Mouse (Mus musculus) MEL (cell line): ENCODE data around the gene Cgnl1. TPM values are rescaled to one million over a fixed set of nuclear protein-coding genes. Genes with fewer than 3 reads are reported as not detected.
A peak's percentile ranks its signal among the peaks of the same experiment; 100 is the strongest.

Experiments used
- DNase-seq: peaks from one replicate; pipeline ENCODE4 v3.0.0; 2011; ENCODE audit warnings: low read depth, low spot score
- H3K27ac ChIP-seq: 2 replicates; pipeline ENCODE4 v1.5.1; 2012; ENCODE audit warnings: low read depth, mild to moderate bottlenecking, control low read depth, low read length, moderate library complexity; ENCODE audit not compliant: control insufficient read depth
- H3K27me3 ChIP-seq, 2 experiments: fragments of 150-350 bp in 1 of 2; sonication (generic) in 1 of 2; 2 replicates each; pipeline ENCODE4 v1.6.1; 2012; ENCODE audit warnings: low read length in 2 of 2, mild to moderate bottlenecking in 2 of 2, improper control_type of control experiment in 1 of 2, moderate library complexity in 1 of 2; ENCODE audit not compliant: insufficient read depth in 2 of 2, control insufficient read depth in 1 of 2
- H3K36me3 ChIP-seq, 2 experiments: 2 replicates each; pipeline ENCODE4 v1.6.1; 2012 to 2014; ENCODE audit warnings: low read length in 2 of 2, improper control_type of control experiment in 1 of 2, inconsistent platforms in 1 of 2, mild to moderate bottlenecking in 1 of 2; ENCODE audit not compliant: insufficient read depth in 2 of 2, control insufficient read depth in 1 of 2
- H3K4me1 ChIP-seq, 2 experiments: fragments of 150-350 bp in 1 of 2; sonication (generic) in 1 of 2; 2 replicates each; pipeline ENCODE4 v1.6.1; 2012; ENCODE audit warnings: low read length in 2 of 2, improper control_type of control experiment in 1 of 2, mild to moderate bottlenecking in 1 of 2; ENCODE audit not compliant: insufficient read depth in 2 of 2, control insufficient read depth in 1 of 2
- H3K4me3 ChIP-seq, 2 experiments: fragments of 150-350 bp in 1 of 2; sonication (generic) in 1 of 2; 2 replicates each; pipeline ENCODE4 v1.5.1; 2012; ENCODE audit warnings: low read depth in 2 of 2, low read length in 2 of 2, mild to moderate bottlenecking in 2 of 2, moderate library complexity in 2 of 2, control low read depth in 1 of 2, improper control_type of control experiment in 1 of 2; ENCODE audit not compliant: control insufficient read depth in 1 of 2, insufficient read depth in 1 of 2
- H3K79me2 ChIP-seq: 2 replicates; pipeline ENCODE4 v1.6.1; 2012; ENCODE audit warnings: mild to moderate bottlenecking, low read length, moderate library complexity; ENCODE audit not compliant: control insufficient read depth, poor library complexity, insufficient read depth
- H3K9ac ChIP-seq: 2 replicates; pipeline ENCODE4 v1.6.1; 2012; ENCODE audit warnings: low read depth, mild to moderate bottlenecking, control low read depth, low read length, moderate library complexity; ENCODE audit not compliant: control insufficient read depth, poor library complexity, severe bottlenecking
- H3K9me3 ChIP-seq: fragments of 150-350 bp; sonication (generic); replicated peaks from 2 replicates; pipeline ENCODE4 v1.6.1; 2012; ENCODE audit warnings: mild to moderate bottlenecking, low read length, improper control_type of control experiment, moderate library complexity; ENCODE audit not compliant: insufficient read depth
- CTCF ChIP-seq, 3 experiments: IDR thresholded peaks in 2 of 3; conservative IDR thresholded peaks in 1 of 3; 2 replicates each; pipeline ENCODE4 v1.5.1; 2011 to 2012; ENCODE audit warnings: low read length in 3 of 3, low read depth in 2 of 3, mild to moderate bottlenecking in 2 of 3, improper control_type of control experiment in 1 of 3, inconsistent platforms in 1 of 3, mixed read lengths in 1 of 3, moderate library complexity in 1 of 3; ENCODE audit not compliant: control insufficient read depth in 1 of 3, insufficient read depth in 1 of 3, poor library complexity in 1 of 3, severe bottlenecking in 1 of 3
- E2F4 ChIP-seq: IDR thresholded peaks from 2 replicates; pipeline ENCODE4 v1.6.1; 2011; ENCODE audit warnings: low read depth, low read length, improper control_type of control experiment, borderline replicate concordance
- EP300 ChIP-seq, 2 experiments: IDR thresholded peaks; 2 replicates each; pipeline ENCODE4 v1.6.1; 2011; ENCODE audit warnings: improper control_type of control experiment in 2 of 2, low read length in 2 of 2, low read depth in 1 of 2, mild to moderate bottlenecking in 1 of 2
- ETS1 ChIP-seq: IDR thresholded peaks from 2 replicates; pipeline ENCODE4 v1.6.1; 2012; ENCODE audit warnings: low read depth, mild to moderate bottlenecking, inconsistent platforms, low read length, improper control_type of control experiment, moderate library complexity
- HCFC1 ChIP-seq: IDR thresholded peaks from 2 replicates; pipeline ENCODE4 v1.6.1; 2012; ENCODE audit warnings: low read depth, mild to moderate bottlenecking, inconsistent platforms, low read length, improper control_type of control experiment, moderate library complexity
- KAT2A ChIP-seq: conservative IDR thresholded peaks from 2 replicates; pipeline ENCODE4 v1.6.1; 2012; ENCODE audit warnings: low read depth, low read length, improper control_type of control experiment, inconsistent platforms
- MAFK ChIP-seq: IDR thresholded peaks from 2 replicates; pipeline ENCODE4 v1.6.1; 2011; ENCODE audit warnings: low read depth, mild to moderate bottlenecking, low read length, improper control_type of control experiment, borderline replicate concordance
- MAZ ChIP-seq: IDR thresholded peaks from 2 replicates; pipeline ENCODE4 v1.6.1; 2012; ENCODE audit warnings: low read depth, mild to moderate bottlenecking, inconsistent platforms, low read length, improper control_type of control experiment
- MYB ChIP-seq: IDR thresholded peaks from 2 replicates; pipeline ENCODE4 v1.6.1; 2011; ENCODE audit warnings: mild to moderate bottlenecking, low read depth, low read length, improper control_type of control experiment
- MYC ChIP-seq: IDR thresholded peaks from 2 replicates; pipeline ENCODE4 v1.6.1; 2011; ENCODE audit warnings: low read depth, mild to moderate bottlenecking, low read length, improper control_type of control experiment, moderate library complexity
- POLR2AphosphoS2 ChIP-seq: IDR thresholded peaks from 2 replicates; pipeline ENCODE4 v1.6.1; 2011; ENCODE audit warnings: low read length, improper control_type of control experiment
- RAD21 ChIP-seq: IDR thresholded peaks from 2 replicates; pipeline ENCODE4 v1.6.1; 2011; ENCODE audit warnings: mild to moderate bottlenecking, low read depth, low read length, improper control_type of control experiment
- SMC3 ChIP-seq: IDR thresholded peaks from 2 replicates; pipeline ENCODE4 v1.6.1; 2011; ENCODE audit warnings: low read depth, low read length, improper control_type of control experiment
- TAL1 ChIP-seq: IDR thresholded peaks from 2 replicates; pipeline ENCODE4 v1.6.1; 2012; ENCODE audit warnings: mild to moderate bottlenecking, inconsistent platforms, low read length, moderate library complexity, mixed read lengths
- TBP ChIP-seq: IDR thresholded peaks from 2 replicates; pipeline ENCODE4 v1.8.0; 2011; ENCODE audit warnings: low read depth, low read length, improper control_type of control experiment
- UBTF ChIP-seq: IDR thresholded peaks from 2 replicates; pipeline ENCODE4 v1.6.1; 2012; ENCODE audit warnings: low read depth, mild to moderate bottlenecking, inconsistent platforms, low read length, improper control_type of control experiment, moderate library complexity, borderline replicate concordance; ENCODE audit not compliant: insufficient read depth
- ZC3H11A ChIP-seq: IDR thresholded peaks from 2 replicates; pipeline ENCODE4 v1.6.1; 2012; ENCODE audit warnings: low read depth, mild to moderate bottlenecking, inconsistent platforms, low read length, improper control_type of control experiment
- ZKSCAN1 ChIP-seq: IDR thresholded peaks from 2 replicates; pipeline ENCODE4 v1.6.1; 2012; ENCODE audit warnings: low read depth, mild to moderate bottlenecking, inconsistent platforms, low read length, improper control_type of control experiment, moderate library complexity
- ZMIZ1 ChIP-seq: IDR thresholded peaks from 2 replicates; pipeline ENCODE4 v1.6.1; 2012; ENCODE audit warnings: low read depth, mild to moderate bottlenecking, inconsistent platforms, low read length, improper control_type of control experiment, moderate library complexity
- ZNF384 ChIP-seq: IDR thresholded peaks from 2 replicates; pipeline ENCODE4 v1.6.1; 2012; ENCODE audit warnings: low read depth, mild to moderate bottlenecking, inconsistent platforms, low read length, improper control_type of control experiment
- polyA plus RNA-seq, 2 experiments: library from polyadenylated mRNA; stranded (reverse) in 1 of 2; unstranded in 1 of 2; fragments of >175 nt in 1 of 2; fragments of >200 nt in 1 of 2; gene quantifications; 2 replicates each; pipeline versions ENCODE4 v1.2.1 to v1.2.4; 2012; ENCODE audit warnings: low replicate concordance in 2 of 2, low read depth in 1 of 2; ENCODE audit not compliant: insufficient read length in 2 of 2, insufficient read depth in 1 of 2, missing spikeins in 1 of 2
- total RNA-seq: library from RNA; depleted of rRNA; stranded (reverse); fragments of 300-350 nt; gene quantifications from 2 replicates; pipeline ENCODE4 v1.2.3, GENCODE M21; 2012

Cgnl1 gene
- total and polyA plus RNA-seq, 3 experiments: 0.19 to 0.70 TPM; not detected in 1

DNA sequence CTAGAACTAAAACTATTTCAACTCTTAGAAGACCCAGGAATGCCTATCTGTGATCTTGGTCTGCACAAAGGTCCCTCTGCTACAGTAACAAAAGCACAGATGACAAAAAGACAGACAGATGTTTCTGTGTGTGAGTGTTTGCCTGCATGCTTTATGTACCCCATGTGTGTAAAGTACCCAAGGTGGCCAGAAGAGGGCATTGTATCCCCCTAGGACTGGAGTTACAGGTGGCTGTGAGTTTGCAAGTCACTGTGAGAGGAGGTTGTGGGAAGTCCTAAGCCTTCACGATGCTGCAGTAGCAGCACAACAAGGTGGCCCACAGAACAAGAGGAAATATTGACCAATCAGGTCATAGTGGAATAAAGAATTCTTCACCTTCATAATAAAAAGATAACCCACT, 114.2 kb downstream of the Cgnl1 start:
- H3K9ac ChIP-seq: no peak overlapping the region
- H3K9me3 ChIP-seq: no peaks in the 10 kb centered on the region

DNA sequence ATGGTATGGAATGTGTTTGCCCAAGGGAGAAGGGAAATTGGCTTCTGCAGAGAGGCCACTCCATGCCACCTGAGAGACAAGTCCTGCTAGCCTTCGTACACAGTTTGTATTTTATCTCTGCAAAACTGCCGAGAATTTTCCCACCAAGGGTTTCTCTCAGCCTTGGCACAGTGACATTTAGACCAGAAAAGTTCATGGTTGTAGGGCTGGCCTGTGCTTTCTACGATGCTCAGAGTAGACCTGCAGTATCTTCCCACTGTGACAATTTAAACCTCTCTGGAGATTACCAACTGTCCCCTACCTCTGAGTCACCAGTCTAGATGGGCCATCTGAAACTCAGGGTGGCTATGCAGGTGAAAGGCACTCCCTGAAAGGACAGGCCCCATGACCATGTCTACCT, 116.5 kb downstream of the Cgnl1 start:
- Histone ChIP-seq H3K27me3 (no peaks in the 10 kb centered on the region), H3K27ac (no peak overlapping the region), H3K4me1 (no peaks in the 10 kb centered on the region), H3K9me3 (no peaks in the 10 kb centered on the region), H3K9ac (no peak overlapping the region), H3K4me3 (no peak overlapping the region), H3K36me3 (no peaks in the 10 kb centered on the region), H3K79me2 (no peaks in the 10 kb centered on the region)
- TF ChIP-seq CTCF (IDR thresholded peaks at IDR 0.05 in 2 of 3, conservative IDR thresholded peaks at IDR 0.05 in 1 of 3; ENCODE audit: control insufficient read depth in 1 of 3, insufficient read depth in 1 of 3, low read depth in 2 of 3, low read length in 3 of 3, poor library complexity in 1 of 3, severe bottlenecking in 1 of 3) (no peak), TAL1 (no peak), ETS1 (no peak), ZKSCAN1 (no peak), HCFC1 (no peak), KAT2A (no peak)
- DNase-seq: no peak

More for the DNA sequence above, 114.2 kb downstream of the Cgnl1 start:
- no peak overlapping the region for H3K4me3 ChIP-seq
- no peaks in the 10 kb centered on the region for H3K79me2 ChIP-seq
- H3K36me3 ChIP-seq: no peaks in the 10 kb centered on the region
- TF ChIP-seq MAZ: no peak
- 0 out of 2 replicates have a peak, but pooled peaks have one; percentile 10 for TF ChIP-seq SMC3
- TF ChIP-seq CTCF (IDR thresholded peaks at IDR 0.05 in 2 of 3, conservative IDR thresholded peaks at IDR 0.05 in 1 of 3; ENCODE audit: control insufficient read depth in 1 of 3, insufficient read depth in 1 of 3, low read depth in 2 of 3, low read length in 3 of 3, poor library complexity in 1 of 3, severe bottlenecking in 1 of 3): peak in 1 of 3 experiments; percentile 18; a peak in 2 of 6 replicates
- peak; percentile 7 for DNase-seq
- H3K27ac ChIP-seq: no peak overlapping the region
- peaks cover 0 to 2% of the 10 kb centered on the region in 2 experiments; a peak in 1 of 4 replicates for H3K27me3 ChIP-seq
- no peaks in the 10 kb centered on the region for H3K4me1 ChIP-seq

DNA sequence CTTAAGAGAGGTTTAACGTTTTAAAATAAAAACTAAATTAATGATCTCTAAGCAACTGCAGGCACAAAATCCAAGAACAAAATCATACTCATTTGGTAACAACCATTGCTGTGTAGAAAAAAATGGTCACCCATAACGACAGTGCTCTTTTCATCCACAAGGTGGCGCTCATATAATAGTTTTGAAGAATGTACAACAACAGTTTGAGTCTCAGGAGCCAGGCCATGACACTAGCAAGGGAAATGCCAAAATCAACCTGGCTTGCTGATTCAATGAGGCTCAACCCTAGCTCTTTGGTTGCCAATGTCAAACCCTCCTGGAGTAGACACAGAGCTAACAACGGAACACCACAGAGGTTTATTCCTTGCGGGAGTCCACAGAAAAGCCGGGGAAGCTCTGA, 125.3 kb downstream of the Cgnl1 start:
- H3K27me3 ChIP-seq: no peaks in the 10 kb centered on the region
- peak; percentile 71 for DNase-seq
- no peaks in the 10 kb centered on the region for H3K79me2 ChIP-seq
- H3K9ac ChIP-seq: no peak overlapping the region
- TF ChIP-seq RAD21 (peak; percentile 95), ZMIZ1 (no peak), POLR2AphosphoS2 (no peak), E2F4 (no peak), TAL1 (no peak), EP300 (IDR thresholded peaks at IDR 0.05; ENCODE audit: low read depth in 1 of 2, low read length in 2 of 2) (no peak), UBTF (no peak), ZNF384 (peak; percentile 85), TBP (no peak), MYB (no peak), SMC3 (peak; percentile 96), MYC (no peak), MAFK (no peak), CTCF (IDR thresholded peaks at IDR 0.05 in 2 of 3, conservative IDR thresholded peaks at IDR 0.05 in 1 of 3; ENCODE audit: control insufficient read depth in 1 of 3, insufficient read depth in 1 of 3, low read depth in 2 of 3, low read length in 3 of 3, poor library complexity in 1 of 3, severe bottlenecking in 1 of 3) (peak; percentile 35 to 93 (median 62)), ZC3H11A (peak; percentile 97)
- H3K4me3 ChIP-seq: no peak overlapping the region
- no peaks in the 10 kb centered on the region for H3K4me1 ChIP-seq
- no peaks in the 10 kb centered on the region for H3K36me3 ChIP-seq
- no peaks in the 10 kb centered on the region for H3K9me3 ChIP-seq
- no peak overlapping the region for H3K27ac ChIP-seq
